Mouse (Mus musculus) forebrain, postnatal 0 days (tissue): Measurements from ENCODE around the gene Lrp10. TPM values are rescaled to one million over a fixed set of nuclear protein-coding genes. Genes with fewer than 3 reads are reported as not detected.

Experiments used
- ATAC-seq: fragments of 200-750 bp; cut with Nextera tagmentation; 2 replicates; pipeline ENCODE4 v1.8.0; 2017; ENCODE audit warnings: mild to moderate bottlenecking, moderate library complexity
- DNase-seq: peaks from one replicate; pipeline ENCODE4 v3.0.0-alpha.2; 2015
- H3K27ac ChIP-seq: fragments of 300-500 bp; sonication (generic); 2 replicates; pipeline ENCODE4 v1.5.1; 2014; ENCODE audit warnings: low read depth, mild to moderate bottlenecking, antibody characterized with exemption, low read length, moderate library complexity, mixed read lengths
- H3K27me3 ChIP-seq: fragments of 300-500 bp; sonication (generic); 2 replicates; pipeline ENCODE4 v1.6.1; 2014; ENCODE audit warnings: mild to moderate bottlenecking, low read length, mixed read lengths; ENCODE audit not compliant: insufficient read depth
- H3K36me3 ChIP-seq: fragments of 300-500 bp; sonication (generic); 2 replicates; pipeline ENCODE4 v1.6.1; 2014; ENCODE audit warnings: mild to moderate bottlenecking, moderate library complexity; ENCODE audit not compliant: insufficient read depth
- H3K4me1 ChIP-seq: fragments of 300-500 bp; sonication (generic); 2 replicates; pipeline ENCODE4 v1.6.1; 2014; ENCODE audit warnings: antibody characterized with exemption; ENCODE audit not compliant: insufficient read depth
- H3K4me2 ChIP-seq: fragments of 300-500 bp; sonication (generic); 2 replicates; pipeline ENCODE4 v1.6.1; 2014; ENCODE audit warnings: low read depth, mild to moderate bottlenecking, moderate library complexity
- H3K4me3 ChIP-seq: fragments of 300-500 bp; sonication (generic); 2 replicates; pipeline ENCODE4 v1.5.1; 2014; ENCODE audit warnings: low read depth, low read length, mixed read lengths
- H3K9ac ChIP-seq: fragments of 300-500 bp; sonication (generic); 2 replicates; pipeline ENCODE4 v1.6.1; 2014; ENCODE audit warnings: mild to moderate bottlenecking
- H3K9me3 ChIP-seq: fragments of 300-500 bp; sonication (generic); 2 replicates; pipeline ENCODE4 v1.6.1; 2016; ENCODE audit warnings: low read length
- CTCF ChIP-seq: sonication (generic); IDR thresholded peaks from 2 replicates; pipeline ENCODE4 v1.5.1; 2016; ENCODE audit warnings: antibody characterized with exemption, control low read depth, low read depth
- WGBS: fragments of 180-500 bp; shearing (Covaris S2); extraction: QIAGEN DNeasy Blood & Tissue Kit; methylation state at CpG from one replicate; pipeline ENCODE4 v1.1.7; 2014; 5-methylcytosine and 5-hydroxymethylcytosine counted together
- polyA plus RNA-seq: library from polyadenylated mRNA; unstranded; fragments of >200 nt; fragmentation: Nextera tagmentation; extraction: Ambion mirVana; gene quantifications from 2 replicates; pipeline ENCODE4 v1.2.1, GENCODE M21; 2015
- total RNA-seq: library from RNA; depleted of rRNA; stranded (reverse); fragments of >200 nt; gene quantifications from 2 replicates; pipeline ENCODE4 v1.2.3, GENCODE M21; 2014

The Lrp10 gene
- total and polyA plus RNA-seq, 2 experiments from 2014 or later: 38.5 to 39.6 TPM

GRCm38 (mm10) chr14:54429332-54430093, 34.4 kb upstream of the Lrp10 start:
- no peak for ATAC-seq
- H3K4me1 ChIP-seq: no peaks in the 10 kb centered on the region; the same call in 1 of the 2 replicates
- no peaks in the 10 kb centered on the region for H3K9me3 ChIP-seq
- 47% methylated on average over 7 of the region's 7 CpGs for WGBS
- no peak overlapping the region for H3K9ac ChIP-seq
- peaks cover 8% of the 10 kb centered on the region for H3K36me3 ChIP-seq
- no peak overlapping the region for H3K4me2 ChIP-seq
- no peak overlapping the region for H3K4me3 ChIP-seq
- DNase-seq: no peak
- no peaks in the 10 kb centered on the region for H3K27me3 ChIP-seq
- TF ChIP-seq CTCF: no peak
- peak overlapping the region; percentile 29; the same call in 1 of the 2 replicates for H3K27ac ChIP-seq

GRCm38 (mm10) chr14:54430406-54431145, 33.4 kb upstream of the Lrp10 start:
- ATAC-seq (no peak), DNase-seq (no peak)
- Histone ChIP-seq H3K27me3 (no peaks in the 10 kb centered on the region), H3K4me3 (peak overlapping the region; percentile 58), H3K9me3 (no peaks in the 10 kb centered on the region), H3K4me1 (no peaks in the 10 kb centered on the region; the same call in 1 of the 2 replicates), H3K27ac (peak overlapping the region; percentile 85), H3K9ac (peak overlapping the region; percentile 6; the same call in 1 of the 2 replicates), H3K4me2 (peak overlapping the region; percentile 78), H3K36me3 (peaks cover 8% of the 10 kb centered on the region)
- TF ChIP-seq CTCF: no peak
- WGBS: 8% methylated on average over 18 of the region's 18 CpGs

GRCm38 (mm10) chr14:54431334-54432077, 32.4 kb upstream of the Lrp10 start, which contains the start of gene Mmp14:
Gene Mmp14 (plus strand): TSS chr14:54431612.
- Histone ChIP-seq H3K9ac (peak within 1 kb of the TSS; percentile 61), H3K36me3 (peaks cover 8% of the 10 kb centered on the region), H3K4me2 (peak within 1 kb of the TSS; percentile 78), H3K4me3 (peak within 1 kb of the TSS; percentile 58), H3K4me1 (no peaks in the 10 kb centered on the region), H3K9me3 (no peaks in the 10 kb centered on the region), H3K27ac (peak within 1 kb of the TSS; percentile 85), H3K27me3 (no peaks in the 10 kb centered on the region)
- peak; percentile 42 for ATAC-seq
- DNase-seq: peak; percentile 76
- TF ChIP-seq CTCF: peak; percentile 52; the same call in 1 of the 2 replicates
- 2% methylated on average over 49 of the region's 49 CpGs for WGBS

GRCm38 (mm10) chr14:54432078-54432836, 31.7 kb upstream of the Lrp10 start:
- H3K27me3 ChIP-seq: no peaks in the 10 kb centered on the region
- DNase-seq (no peak), ATAC-seq (peak; percentile 17; the same call in 1 of the 2 replicates)
- 5% methylated on average over 54 of the region's 54 CpGs for WGBS
- peak overlapping the region; percentile 78 for H3K4me2 ChIP-seq
- H3K9me3 ChIP-seq: no peaks in the 10 kb centered on the region
- peak overlapping the region; percentile 61 for H3K9ac ChIP-seq
- TF ChIP-seq CTCF: 0 out of 2 replicates have a peak, but pooled peaks have one; percentile 22
- peak overlapping the region; percentile 85 for H3K27ac ChIP-seq
- H3K4me1 ChIP-seq: no peaks in the 10 kb centered on the region
- peaks cover 8% of the 10 kb centered on the region for H3K36me3 ChIP-seq
- H3K4me3 ChIP-seq: peak overlapping the region; percentile 58

GRCm38 (mm10) chr14:54432837-54433830, 30.8 kb upstream of the Lrp10 start:
- ATAC-seq (peak; percentile 44), DNase-seq (peak; percentile 57)
- peak overlapping the region; percentile 61 for H3K9ac ChIP-seq
- TF ChIP-seq CTCF: no peak
- no peaks in the 10 kb centered on the region for H3K9me3 ChIP-seq
- H3K4me1 ChIP-seq: no peaks in the 10 kb centered on the region
- no peaks in the 10 kb centered on the region for H3K27me3 ChIP-seq
- H3K4me3 ChIP-seq: peak overlapping the region; percentile 58
- H3K27ac ChIP-seq: peak overlapping the region; percentile 85
- WGBS: 30% methylated on average over 17 of the region's 17 CpGs
- peak overlapping the region; percentile 78 for H3K4me2 ChIP-seq
- H3K36me3 ChIP-seq: peaks cover 8% of the 10 kb centered on the region
